Mouse (Mus musculus): ENCODE data around the gene Prss22.

DNA sequence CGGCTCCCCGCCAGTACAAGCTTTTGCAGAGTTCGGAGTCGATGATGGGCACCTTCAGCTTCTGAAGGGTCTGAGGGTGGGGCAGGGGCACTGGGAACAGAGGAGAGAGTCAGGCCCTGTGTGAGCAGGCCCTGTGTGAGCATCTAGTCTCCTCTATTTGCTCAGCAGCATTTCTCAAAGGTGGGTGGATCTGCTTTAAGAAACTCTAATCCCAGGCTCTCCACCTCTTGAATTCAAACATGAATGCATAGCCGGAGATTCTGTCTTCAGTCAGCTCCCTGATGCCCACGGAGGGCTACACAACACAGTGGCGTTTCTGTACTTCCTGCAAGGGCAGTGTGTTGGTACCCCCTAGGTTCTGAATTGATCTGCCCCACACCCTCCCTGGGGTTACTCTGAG, 3.2 kb downstream of the Prss22 start:
- TF ChIP-seq POLR2A (IDR thresholded peaks at IDR 0.05; ENCODE audit: insufficient read depth, low read depth, low read length), result no peak
- TF ChIP-seq EP300 (IDR thresholded peaks at IDR 0.05; ENCODE audit: insufficient read depth, low read depth, low read length), result no peak
- no peak for TF ChIP-seq CTCF (IDR thresholded peaks at IDR 0.05)

Measured in heart, adult 2 months (tissue).